Mouse (Mus musculus) intestine, postnatal 0 days (tissue): ENCODE data around the gene Ddx20. TPM values are rescaled to one million over a fixed set of nuclear protein-coding genes. Genes with fewer than 3 reads are reported as not detected.

Experiments
- ATAC-seq: fragments of 200-750 bp; cut with Nextera tagmentation; 2 replicates; pipeline ENCODE4 v1.8.0; 2017; ENCODE audit warnings: mild to moderate bottlenecking, moderate TSS enrichment, moderate library complexity
- H3K27ac ChIP-seq: fragments of 300-500 bp; sonication (generic); 2 replicates; pipeline ENCODE4 v1.5.1; 2014; ENCODE audit warnings: mild to moderate bottlenecking, low read depth, low read length, moderate library complexity
- H3K27me3 ChIP-seq: fragments of 300-500 bp; sonication (generic); replicated peaks from 2 replicates; pipeline ENCODE4 v1.6.1; 2014; ENCODE audit warnings: low read length, mixed read lengths; ENCODE audit not compliant: control insufficient read depth, insufficient read depth
- H3K36me3 ChIP-seq: fragments of 300-500 bp; sonication (generic); 2 replicates; pipeline ENCODE4 v1.6.1; 2014; ENCODE audit warnings: mild to moderate bottlenecking, moderate library complexity; ENCODE audit not compliant: control insufficient read depth, insufficient read depth
- H3K4me1 ChIP-seq: fragments of 300-500 bp; sonication (generic); replicated peaks from 2 replicates; pipeline ENCODE4 v1.6.1; 2014; ENCODE audit warnings: antibody characterized with exemption, low read length, mixed read lengths; ENCODE audit not compliant: control insufficient read depth, insufficient read depth
- H3K4me2 ChIP-seq: fragments of 300-500 bp; sonication (generic); replicated peaks from 2 replicates; pipeline ENCODE4 v1.6.1; 2014; ENCODE audit warnings: low read depth, mild to moderate bottlenecking, moderate library complexity
- H3K4me3 ChIP-seq: fragments of 300-500 bp; sonication (generic); 2 replicates; pipeline ENCODE4 v1.5.1; 2014; ENCODE audit warnings: low read depth, low read length
- H3K9ac ChIP-seq: fragments of 300-500 bp; sonication (generic); 2 replicates; pipeline ENCODE4 v1.6.1; 2014; ENCODE audit warnings: mild to moderate bottlenecking, low read depth, low read length
- H3K9me3 ChIP-seq: fragments of 300-500 bp; sonication (generic); 2 replicates; pipeline ENCODE4 v1.6.1; 2016; ENCODE audit warnings: mixed run types; ENCODE audit not compliant: control insufficient read depth
- CTCF ChIP-seq: sonication (generic); IDR thresholded peaks from 2 replicates; pipeline ENCODE4 v1.5.1; 2016; ENCODE audit warnings: low read depth, mild to moderate bottlenecking, control low read depth, antibody characterized with exemption, moderate library complexity
- WGBS: fragments of 180-500 bp; shearing (Covaris S2); extraction: QIAGEN DNeasy Blood & Tissue Kit; methylation state at CpG from one replicate; pipeline ENCODE4 v1.1.7; 2014; 5-methylcytosine and 5-hydroxymethylcytosine counted together
- polyA plus RNA-seq: library from polyadenylated mRNA; unstranded; fragments of >200 nt; fragmentation: Nextera tagmentation; extraction: Ambion mirVana; gene quantifications from 2 replicates; pipeline ENCODE4 v1.2.1, GENCODE M21; 2015

Ddx20 gene
- polyA plus RNA-seq, 1 experiment from 2014 or later = 11.4 TPM

- H3K27me3 ChIP-seq = no peaks in the 10 kb centered on the region
- H3K36me3 ChIP-seq = peaks cover 9% of the 10 kb centered on the region; the same call in 1 of the 2 replicates
- H3K27ac ChIP-seq = no peak overlapping the region
- peak; percentile 86 for TF ChIP-seq CTCF
- WGBS = 0% methylated on average over 1 of the region's 1 CpGs
- H3K4me3 ChIP-seq = no peak overlapping the region
- H3K4me2 ChIP-seq = no peak overlapping the region
- no peaks in the 10 kb centered on the region for H3K9me3 ChIP-seq
- H3K4me1 ChIP-seq = no peaks in the 10 kb centered on the region
- ATAC-seq = no peak
- no peak overlapping the region for H3K9ac ChIP-seq
Observed at GRCm38 (mm10) chr3:105726037-105726436, 38.7 kb upstream of the Ddx20 start.

- H3K4me3 ChIP-seq = no peak overlapping the region
- H3K4me1 ChIP-seq = no peaks in the 10 kb centered on the region
- H3K9ac ChIP-seq = no peak overlapping the region
- 0 out of 2 replicates have a peak, but pooled peaks cover 5% of the 10 kb centered on the region for H3K36me3 ChIP-seq
- no peak overlapping the region for H3K27ac ChIP-seq
- no peak for TF ChIP-seq CTCF
- WGBS = 76% methylated on average over 3 of the region's 3 CpGs
- no peaks in the 10 kb centered on the region for H3K9me3 ChIP-seq
- no peak; the same call in 1 of the 2 replicates for ATAC-seq
- H3K4me2 ChIP-seq = no peak overlapping the region
- no peaks in the 10 kb centered on the region for H3K27me3 ChIP-seq
Observed at GRCm38 (mm10) chr3:105722510-105722909, 35.1 kb upstream of the Ddx20 start.

GRCm38 (mm10) chr3:105721681-105722201, 34.4 kb upstream of the Ddx20 start:
- no peak overlapping the region for H3K4me3 ChIP-seq
- H3K27ac ChIP-seq = no peak overlapping the region
- no peak for TF ChIP-seq CTCF
- 69% methylated on average over 2 of the region's 2 CpGs for WGBS
- 0 out of 2 replicates have a peak, but pooled peaks cover 5% of the 10 kb centered on the region for H3K36me3 ChIP-seq
- no peak overlapping the region for H3K9ac ChIP-seq
- H3K27me3 ChIP-seq = no peaks in the 10 kb centered on the region
- no peaks in the 10 kb centered on the region for H3K9me3 ChIP-seq
- H3K4me2 ChIP-seq = no peak overlapping the region
- no peak for ATAC-seq
- no peaks in the 10 kb centered on the region for H3K4me1 ChIP-seq

GRCm38 (mm10) chr3:105720514-105720913, 33.1 kb upstream of the Ddx20 start:
- Histone ChIP-seq H3K27ac (no peak overlapping the region), H3K36me3 (0 out of 2 replicates have a peak, but pooled peaks cover 5% of the 10 kb centered on the region), H3K9ac (no peak overlapping the region), H3K4me1 (no peaks in the 10 kb centered on the region), H3K4me3 (no peak overlapping the region), H3K9me3 (no peaks in the 10 kb centered on the region), H3K27me3 (no peaks in the 10 kb centered on the region), H3K4me2 (no peak overlapping the region)
- no peak for ATAC-seq
- WGBS = 70% methylated on average over 4 of the region's 4 CpGs
- no peak for TF ChIP-seq CTCF

- Histone ChIP-seq H3K4me2 (no peak overlapping the region), H3K27ac (no peak overlapping the region), H3K9me3 (no peaks in the 10 kb centered on the region), H3K36me3 (0 out of 2 replicates have a peak, but pooled peaks cover under 1% of the 10 kb centered on the region), H3K27me3 (no peaks in the 10 kb centered on the region), H3K9ac (no peak overlapping the region), H3K4me3 (no peak overlapping the region), H3K4me1 (no peaks in the 10 kb centered on the region)
- WGBS = 73% methylated on average over 4 of the region's 4 CpGs
- TF ChIP-seq CTCF = no peak
- no peak for ATAC-seq
Observed at GRCm38 (mm10) chr3:105719979-105720378, 32.6 kb upstream of the Ddx20 start.

GRCm38 (mm10) chr3:105718746-105719145, 31.4 kb upstream of the Ddx20 start:
- peak; percentile 34; the same call in 1 of the 2 replicates for TF ChIP-seq CTCF
- no peak overlapping the region for H3K4me2 ChIP-seq
- H3K27ac ChIP-seq = no peak overlapping the region
- no peaks in the 10 kb centered on the region for H3K36me3 ChIP-seq
- ATAC-seq = no peak
- no peaks in the 10 kb centered on the region for H3K4me1 ChIP-seq
- H3K9ac ChIP-seq = no peak overlapping the region
- H3K9me3 ChIP-seq = no peaks in the 10 kb centered on the region
- H3K4me3 ChIP-seq = no peak overlapping the region
- WGBS = 46% methylated on average over 4 of the region's 4 CpGs
- H3K27me3 ChIP-seq = no peaks in the 10 kb centered on the region
